Mouse (Mus musculus) adrenal gland, postnatal 4 days (tissue): Measurements from ENCODE around the gene Hoxb2. TPM values are rescaled to one million over a fixed set of nuclear protein-coding genes. Genes with fewer than 3 reads are reported as not detected.

Experiments used
- DNase-seq, 2 experiments: peaks; one replicate each; pipeline ENCODE4 v3.0.0; 2021 to 2022; ENCODE audit warnings: low spot score in 2 of 2, mixed read lengths in 2 of 2
- total RNA-seq, 2 experiments: library from RNA; stranded (reverse); gene quantifications; 2 replicates each; pipeline ENCODE4 v1.2.3; 2021

The Hoxb2 gene
- total RNA-seq, 2 experiments from 2014 or later = 21.0 to 26.0 TPM

GRCm38 (mm10) chr11:96334002-96334364 is 16.3 kb upstream of the Hoxb2 start:
- no peak for DNase-seq

DNA sequence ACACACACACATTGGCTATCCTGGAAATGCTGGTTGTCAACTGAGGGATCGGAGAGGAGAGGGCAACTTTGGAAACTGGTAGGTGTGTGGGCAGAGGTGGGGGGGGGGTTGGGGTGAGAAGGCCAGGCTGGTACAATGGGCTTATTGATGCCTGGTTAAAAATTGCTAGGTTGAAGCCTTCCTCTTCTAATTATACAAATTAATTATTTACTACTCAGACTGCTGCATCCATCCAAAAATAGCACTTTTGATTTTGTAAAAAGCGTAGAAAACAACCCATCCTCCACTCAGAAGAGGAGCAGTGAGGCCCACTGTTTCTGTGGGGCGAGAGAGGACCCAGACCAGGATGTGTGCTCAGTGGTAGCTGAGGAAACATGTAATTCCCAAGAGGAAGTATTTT is 15.3 kb upstream of the Hoxb2 start:
- DNase-seq = no peak

DNA sequence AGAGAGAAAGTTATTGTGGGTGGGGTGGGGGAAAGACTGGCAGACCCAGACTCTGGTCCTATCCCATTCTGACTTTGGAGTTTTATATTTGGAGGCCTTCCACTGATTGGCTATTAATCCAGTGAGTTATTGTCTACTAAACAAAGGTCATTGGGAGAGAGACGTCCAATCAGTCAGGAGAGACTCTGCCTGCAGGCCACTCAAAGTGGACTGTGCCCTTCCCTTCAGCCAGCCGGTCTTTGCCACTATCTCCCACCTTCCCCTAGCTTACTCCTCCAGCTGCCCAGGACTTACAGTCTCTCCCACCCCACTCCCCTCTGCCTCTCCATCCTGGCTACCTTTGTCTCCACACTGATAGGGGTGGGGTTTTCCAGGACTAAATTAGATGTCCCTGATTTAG is 13.7 kb upstream of the Hoxb2 start:
- no peak for DNase-seq

DNA sequence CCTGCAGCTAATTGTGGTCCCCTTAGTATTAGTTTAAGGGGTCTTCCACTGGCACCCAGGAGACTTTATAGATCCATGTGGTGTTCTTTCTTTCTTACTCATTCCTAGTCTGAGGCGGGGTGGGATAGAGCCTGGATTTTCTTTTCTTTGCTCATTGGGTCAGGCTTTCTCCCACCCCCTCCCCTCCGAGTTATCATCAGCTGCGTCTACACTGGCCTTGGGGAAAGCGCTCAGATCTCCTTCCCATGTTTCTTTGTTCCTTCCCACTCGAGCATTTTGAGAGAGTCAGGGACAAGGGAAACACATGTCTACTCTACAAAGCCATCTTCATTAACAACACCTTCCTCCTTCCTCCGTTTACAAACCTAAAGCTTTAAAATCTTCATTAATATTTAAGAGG is 13.3 kb upstream of the Hoxb2 start:
- no peak for DNase-seq

- DNase-seq = no peak
Measured at GRCm38 (mm10) chr11:96338957-96339855, 11.1 kb upstream of the Hoxb2 start.

GRCm38 (mm10) chr11:96340698-96341365 is 9.5 kb upstream of the Hoxb2 start:
- DNase-seq = no peak

- no peak for DNase-seq
Measured at GRCm38 (mm10) chr11:96341701-96342575, 8.4 kb upstream of the Hoxb2 start.

DNA sequence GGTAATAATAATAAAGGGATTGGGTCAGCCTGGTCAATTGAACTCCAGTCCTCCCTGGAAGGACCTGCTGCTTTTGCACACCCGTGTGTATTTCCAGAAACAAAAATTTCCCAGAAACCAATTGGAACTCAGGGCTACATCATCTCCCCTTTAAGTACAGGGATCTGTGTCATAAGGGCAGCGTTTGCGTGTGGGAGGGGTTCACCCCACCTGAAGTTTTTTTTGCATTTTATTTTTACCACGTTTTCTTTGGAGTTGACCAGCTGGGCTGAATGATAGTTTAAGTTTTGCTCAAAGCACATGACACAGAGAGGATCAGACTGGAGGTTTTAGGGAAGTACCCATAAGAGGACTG is 7.8 kb upstream of the Hoxb2 start:
- no peak for DNase-seq

- DNase-seq = no peak
Measured at GRCm38 (mm10) chr11:96343206-96343745, 7.0 kb upstream of the Hoxb2 start.

- DNase-seq = no peak
Measured at GRCm38 (mm10) chr11:96344061-96344877, 6.1 kb upstream of the Hoxb2 start.

- no peak for DNase-seq
Measured at GRCm38 (mm10) chr11:96344878-96345159, 5.5 kb upstream of the Hoxb2 start.

DNA sequence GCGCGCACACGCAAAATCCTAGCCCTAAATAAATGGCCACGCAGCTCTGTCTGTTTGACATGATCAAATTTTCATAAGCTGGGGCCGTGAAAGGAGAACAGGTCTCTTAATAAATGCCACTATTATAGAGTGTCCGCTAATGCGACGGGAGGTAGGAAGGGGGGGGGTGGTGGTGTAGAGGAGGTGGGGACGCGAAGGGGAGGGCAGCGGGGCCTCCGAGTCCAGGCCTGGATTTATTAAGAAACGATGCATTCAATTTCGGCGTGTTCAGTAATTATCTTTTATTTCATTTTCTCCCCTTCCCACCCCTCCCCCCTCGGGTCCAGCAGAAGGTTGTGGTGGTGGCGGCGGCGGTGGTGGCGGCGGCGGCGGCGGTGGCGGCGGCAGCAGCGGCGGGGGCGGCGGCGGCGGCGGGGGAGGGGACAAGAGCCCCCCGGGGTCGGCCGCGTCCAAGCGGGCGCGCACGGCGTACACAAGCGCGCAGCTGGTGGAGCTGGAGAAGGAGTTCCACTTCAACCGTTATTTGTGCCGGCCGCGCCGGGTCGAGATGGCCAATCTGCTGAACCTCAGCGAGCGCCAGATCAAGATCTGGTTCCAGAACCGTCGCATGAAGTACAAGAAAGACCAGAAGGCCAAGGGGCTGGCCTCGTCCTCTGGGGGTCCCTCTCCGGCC is 5.0 kb upstream of the Hoxb2 start:
- DNase-seq = no peak

DNA sequence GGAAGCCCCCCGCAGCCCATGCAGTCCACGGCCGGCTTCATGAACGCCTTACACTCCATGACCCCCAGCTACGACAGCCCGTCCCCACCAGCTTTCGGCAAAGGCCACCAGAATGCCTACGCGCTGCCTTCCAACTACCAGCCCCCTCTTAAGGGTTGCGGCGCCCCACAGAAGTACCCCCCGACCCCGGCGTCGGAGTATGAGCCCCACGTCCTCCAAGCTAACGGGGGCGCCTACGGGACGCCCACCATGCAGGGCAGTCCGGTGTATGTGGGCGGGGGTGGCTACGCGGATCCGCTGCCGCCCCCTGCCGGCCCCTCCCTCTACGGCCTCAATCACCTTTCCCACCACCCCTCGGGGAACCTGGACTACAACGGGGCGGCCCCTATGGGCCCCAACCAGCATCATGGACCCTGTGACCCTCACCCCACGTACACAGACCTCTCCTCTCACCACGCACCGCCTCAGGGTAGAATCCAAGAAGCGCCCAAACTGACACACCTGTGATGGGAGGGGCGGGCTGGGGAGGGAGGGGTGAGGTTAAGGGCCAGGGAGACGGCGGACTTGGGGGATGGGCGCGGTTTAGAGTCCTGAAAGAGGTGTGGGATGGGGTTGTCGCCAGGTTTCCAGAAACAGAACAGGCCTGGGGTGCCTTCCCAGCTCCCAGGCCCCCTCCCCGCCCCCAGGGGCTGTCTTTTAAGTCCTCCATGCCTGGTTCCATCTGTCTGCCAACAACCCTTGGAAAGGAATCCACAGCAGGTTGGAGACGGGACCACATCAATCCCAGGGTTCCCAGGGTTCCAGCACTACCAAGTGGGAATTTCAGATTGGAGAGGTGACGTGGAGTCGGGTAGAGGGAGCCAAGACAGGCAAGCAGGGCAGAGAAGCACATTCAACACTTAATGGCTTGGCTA is 4.2 kb upstream of the Hoxb2 start:
- DNase-seq = no peak

DNA sequence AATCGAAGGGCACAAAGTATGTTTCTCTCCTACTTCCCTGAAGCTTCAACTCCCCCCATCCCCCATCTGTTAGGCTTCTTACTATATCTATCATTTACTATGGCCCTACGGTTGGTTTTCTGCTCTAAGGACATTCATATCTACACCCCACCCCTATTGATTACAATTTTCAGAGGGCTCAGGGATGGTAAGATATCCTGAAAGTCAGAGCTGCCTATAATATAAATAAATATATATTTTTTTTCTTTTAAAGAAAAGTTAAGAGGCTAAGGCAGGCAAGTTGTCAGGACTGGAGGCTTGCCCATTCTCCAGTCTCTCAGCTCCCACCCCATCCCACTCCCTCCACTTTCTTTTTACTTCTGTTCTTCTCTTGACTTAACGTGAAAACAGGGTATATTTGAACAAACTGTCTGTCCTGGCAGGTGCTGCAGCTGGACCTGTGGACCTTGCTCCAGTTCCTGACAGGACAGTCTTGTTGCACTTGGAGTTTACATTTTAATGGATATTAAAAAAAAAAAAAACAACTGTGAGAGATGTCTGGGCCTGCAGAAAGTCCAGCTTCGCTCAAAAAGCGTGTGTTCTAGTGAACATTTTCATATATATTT is 3.3 kb upstream of the Hoxb2 start:
- DNase-seq = no peak

- DNase-seq = no peak
Measured at GRCm38 (mm10) chr11:96347717-96348116, 2.6 kb upstream of the Hoxb2 start.

DNA sequence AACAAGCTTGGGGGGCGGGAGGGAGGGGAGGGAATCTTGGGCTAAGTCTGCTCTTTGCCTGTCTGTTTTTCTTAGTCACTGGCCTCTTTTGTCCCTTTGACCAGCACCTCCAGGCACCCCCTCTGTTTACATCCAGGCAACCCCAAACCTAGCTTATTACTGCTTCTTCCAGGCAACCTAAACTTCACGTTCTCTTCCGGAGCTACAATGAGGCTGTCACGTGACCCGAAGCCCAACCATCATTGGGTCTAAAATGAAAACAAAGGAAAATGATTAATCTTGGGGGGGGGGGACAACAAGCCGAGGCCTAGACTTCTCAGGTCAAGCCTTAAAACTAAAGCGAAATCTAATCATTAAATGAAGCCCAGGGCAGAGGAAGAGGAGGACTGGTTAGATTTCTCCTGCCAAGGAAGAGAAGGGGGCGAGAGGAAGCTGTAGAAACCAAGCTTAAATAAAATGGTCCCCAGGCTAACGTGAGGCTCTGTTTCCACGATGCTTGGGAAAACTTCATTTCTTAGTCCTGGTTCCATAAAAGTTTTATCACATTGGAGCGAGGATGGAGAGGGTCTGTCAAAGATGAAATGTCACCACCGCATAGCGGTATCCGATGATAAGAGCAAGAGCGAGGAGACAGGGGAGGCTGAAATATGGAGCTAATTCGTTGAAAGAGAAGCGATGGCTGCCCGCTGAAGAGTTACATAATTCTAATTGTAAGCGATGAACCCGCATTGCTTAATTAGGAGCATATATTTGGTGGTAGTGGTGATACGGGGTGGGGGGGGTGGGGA is 2.0 kb upstream of the Hoxb2 start:
- no peak for DNase-seq

GRCm38 (mm10) chr11:96348988-96349387 is 1.3 kb upstream of the Hoxb2 start:
- DNase-seq = no peak
